Mouse (Mus musculus): ENCODE results near the gene Gm49027. TPM values are rescaled to one million over a fixed set of nuclear protein-coding genes. Genes with fewer than 3 reads are reported as not detected.
A peak's percentile ranks its signal among the peaks of the same experiment; 100 is the strongest.

Gene Gm49027
- polyA plus RNA-seq, 1 experiment from 2014 or later: not detected

DNA sequence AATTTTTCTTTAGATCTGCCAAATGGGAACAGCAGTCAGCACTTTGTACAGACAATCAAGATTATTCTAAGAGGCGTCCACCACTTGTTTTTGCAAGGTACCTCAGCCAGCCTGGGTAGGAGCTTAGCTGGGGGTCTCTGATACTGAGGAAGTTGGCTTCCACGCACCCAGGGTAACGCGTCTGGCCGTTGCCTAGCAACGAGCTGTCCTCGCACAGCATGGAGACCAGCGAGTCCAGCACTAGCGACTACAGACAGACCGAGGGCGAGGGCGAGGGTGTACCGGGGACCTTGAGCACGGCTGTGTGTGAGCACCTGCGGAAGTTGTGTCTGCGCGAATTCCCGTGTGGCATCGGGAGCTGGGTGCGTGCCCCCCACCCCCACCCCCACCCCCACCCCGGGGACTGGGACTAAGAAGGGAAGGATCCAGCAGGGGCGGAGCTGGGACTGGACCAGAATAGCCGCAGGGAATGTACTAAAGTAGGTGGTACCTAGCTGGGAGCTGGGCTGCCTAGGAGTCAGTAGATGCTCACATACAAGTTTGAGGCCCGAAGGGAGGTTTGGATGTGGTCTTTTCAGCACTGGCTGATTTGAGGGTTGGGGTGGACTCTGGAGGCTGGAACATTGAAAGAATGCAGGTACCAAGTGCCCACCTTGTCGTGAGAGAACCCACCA is 36.0 kb downstream of the Gm49027 start, which contains the start of the genes Lrrc43 and Il31:
Gene Lrrc43 (plus strand): TSS at position 194 of the 674 bp plus-strand sequence.
Gene Il31 (minus strand): TSS at position 378 of the 674 bp plus-strand sequence.
- Histone ChIP-seq H3K27ac (no peak within 1 kb of the TSS), H3K4me3 (peak within 1 kb of the TSS; percentile 48), H3K9me3 (no peaks in the 10 kb centered on the region), H3K36me3 (replicated peaks) (no peaks in the 10 kb centered on the region), H3K27me3 (ENCODE audit: poor library complexity, severe bottlenecking) (peaks cover 3% of the 10 kb centered on the region; the same call in 1 of the 2 replicates), H3K4me1 (peaks cover 14% of the 10 kb centered on the region)
- DNase-seq (ENCODE audit: extremely low spot score, low spot score): peak; percentile 43
- 9% methylated on average over 25 of the region's 25 CpGs for WGBS

DNA sequence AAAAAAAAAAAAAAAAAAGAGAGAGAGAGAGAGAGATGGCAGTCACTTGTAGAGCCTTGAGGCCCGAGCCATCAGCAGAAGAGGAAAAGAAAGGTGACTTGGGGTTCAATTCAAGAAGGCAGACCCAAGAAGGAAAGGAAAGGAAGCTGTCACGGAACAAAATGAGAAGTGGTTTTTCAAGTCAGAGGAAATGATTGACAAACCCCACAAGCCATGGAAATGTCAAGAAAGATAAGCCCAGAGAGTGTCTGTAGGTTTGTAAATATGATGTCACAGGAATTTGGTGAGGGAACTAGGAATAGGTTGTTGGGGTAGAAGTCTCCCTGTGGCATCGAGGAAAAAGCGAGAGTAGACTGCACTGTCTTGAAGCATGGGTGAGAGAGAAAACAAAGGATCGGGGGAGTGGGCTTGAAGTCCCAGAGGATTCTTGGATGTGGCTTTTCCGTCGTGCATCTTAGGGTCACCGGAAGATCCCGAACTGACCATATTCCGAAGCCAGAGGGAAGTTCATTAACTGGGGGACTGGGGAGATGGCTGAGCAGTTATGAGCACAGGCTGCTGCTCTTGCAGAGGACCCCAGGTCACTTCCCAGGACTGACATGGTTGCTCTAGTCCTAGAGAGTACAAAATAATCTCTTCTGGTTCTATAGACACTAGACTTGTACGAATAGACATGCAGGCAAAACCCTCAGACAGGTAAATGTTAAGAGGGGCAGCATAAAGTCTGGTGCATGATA is 37.5 kb downstream of the Gm49027 start:
- 87% methylated on average over 11 of the region's 11 CpGs for WGBS
- peaks cover 3% of the 10 kb centered on the region; the same call in 1 of the 2 replicates for H3K27me3 ChIP-seq (ENCODE audit: poor library complexity, severe bottlenecking)
- H3K27ac ChIP-seq: no peak overlapping the region
- no peaks in the 10 kb centered on the region for H3K36me3 ChIP-seq (replicated peaks)
- no peaks in the 10 kb centered on the region for H3K9me3 ChIP-seq
- peaks cover 14% of the 10 kb centered on the region for H3K4me1 ChIP-seq
- no peak overlapping the region for H3K4me3 ChIP-seq
- no peak for DNase-seq (ENCODE audit: extremely low spot score, low spot score)

DNA sequence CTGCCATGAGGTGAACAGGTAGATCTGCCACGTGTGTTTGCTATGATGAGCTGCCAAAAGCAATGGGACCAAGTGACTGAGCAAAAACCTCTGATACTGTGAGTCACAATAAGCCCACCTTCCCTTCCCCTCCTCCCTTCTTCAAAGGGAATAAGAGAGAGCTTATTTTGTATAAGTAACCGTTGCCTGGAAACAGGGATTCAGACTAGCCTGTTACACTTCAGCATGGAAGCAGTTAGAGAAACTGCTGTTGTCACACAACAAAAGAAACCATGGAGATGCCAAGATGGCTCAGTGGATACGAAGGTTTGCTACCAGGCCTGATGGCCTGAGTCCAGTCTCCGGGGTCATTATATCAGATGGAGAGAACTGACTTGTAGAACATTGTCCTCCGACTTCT is 51.5 kb downstream of the Gm49027 start:
- no peaks in the 10 kb centered on the region for H3K27me3 ChIP-seq (ENCODE audit: poor library complexity, severe bottlenecking)
- no peak for DNase-seq (ENCODE audit: extremely low spot score, low spot score)
- no peaks in the 10 kb centered on the region for H3K9me3 ChIP-seq
- WGBS: 79% methylated on average over 5 of the region's 5 CpGs
- no peak overlapping the region for H3K27ac ChIP-seq
- no peaks in the 10 kb centered on the region for H3K36me3 ChIP-seq (replicated peaks)
- no peak overlapping the region for H3K4me3 ChIP-seq
- no peaks in the 10 kb centered on the region; the same call in 1 of the 2 replicates for H3K4me1 ChIP-seq

DNA sequence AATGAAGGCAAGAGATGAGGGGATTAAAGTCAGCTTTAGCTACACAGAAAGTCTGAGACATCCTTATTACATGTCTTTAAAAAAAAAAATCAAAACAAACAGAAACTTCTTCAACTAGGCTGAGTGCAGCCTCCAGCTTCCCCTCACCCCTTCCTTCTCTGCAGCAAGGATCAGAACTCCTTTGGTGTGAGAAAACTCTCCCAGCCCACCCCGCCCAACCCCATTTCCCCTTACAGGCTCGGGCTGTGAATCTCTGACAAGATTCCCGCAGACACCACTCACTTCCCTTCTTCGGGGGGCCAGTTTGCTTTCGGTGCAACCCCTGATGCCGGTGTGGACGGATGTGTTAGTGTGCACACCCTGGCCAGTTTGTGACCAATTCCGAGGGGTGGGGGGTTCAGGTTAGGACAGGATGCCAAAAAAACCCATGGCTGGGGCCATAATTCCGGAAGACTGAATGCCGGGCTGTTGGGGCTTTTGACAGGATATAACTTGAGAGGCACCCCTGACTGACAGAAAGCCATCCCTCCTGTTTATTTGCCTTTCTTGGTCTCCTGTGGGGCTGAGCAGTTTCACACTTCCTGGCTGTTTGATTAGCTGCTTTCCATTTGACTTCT is 54.4 kb downstream of the Gm49027 start:
- Histone ChIP-seq H3K27ac (no peak overlapping the region), H3K36me3 (replicated peaks) (no peaks in the 10 kb centered on the region), H3K4me1 (no peaks in the 10 kb centered on the region; the same call in 1 of the 2 replicates), H3K27me3 (ENCODE audit: poor library complexity, severe bottlenecking) (no peaks in the 10 kb centered on the region), H3K9me3 (no peaks in the 10 kb centered on the region), H3K4me3 (no peak overlapping the region)
- WGBS: 73% methylated on average over 10 of the region's 10 CpGs
- no peak for DNase-seq (ENCODE audit: extremely low spot score, low spot score)

DNA sequence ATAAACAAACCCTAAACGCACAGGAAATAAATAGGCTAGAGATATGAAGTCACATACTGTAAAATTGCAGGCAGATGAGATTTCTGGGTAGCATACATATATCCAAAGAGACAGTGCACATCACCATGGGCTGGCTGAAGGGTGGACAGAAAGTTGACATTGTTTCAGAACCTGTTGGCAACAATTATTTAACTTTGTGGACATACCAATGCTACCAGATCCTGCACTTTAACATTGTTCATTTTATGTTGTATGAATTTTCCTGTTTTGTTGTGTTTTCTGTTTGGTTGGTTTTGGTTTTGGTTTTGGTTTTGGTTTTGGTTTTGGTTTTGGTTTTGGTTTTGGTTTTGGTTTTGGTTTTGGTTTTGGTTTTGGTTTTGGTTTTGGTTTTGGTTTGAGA is 60.6 kb downstream of the Gm49027 start:
- WGBS: 90% methylated on average over 1 of the region's 1 CpGs
- no peak overlapping the region for H3K4me3 ChIP-seq
- no peak overlapping the region for H3K27ac ChIP-seq
- H3K36me3 ChIP-seq (replicated peaks): no peaks in the 10 kb centered on the region
- no peak for DNase-seq (ENCODE audit: extremely low spot score, low spot score)
- H3K9me3 ChIP-seq: no peaks in the 10 kb centered on the region
- H3K27me3 ChIP-seq (ENCODE audit: poor library complexity, severe bottlenecking): no peaks in the 10 kb centered on the region
- H3K4me1 ChIP-seq: no peaks in the 10 kb centered on the region

Small RNAs within 50 kb of the gene (microRNA-seq; reads per million reads assigned to microRNA genes)
- gene Mir7647: 2.7 reads per million

Other genes starting within 250 kb of the Gm49027 start
- gene Bcl7a, start 181.7 kb downstream of the Gm49027 start, polyA plus RNA-seq (2016; fragmentation: Nextera tagmentation; extraction: Ambion mirVana): 38.4 and 41.8 TPM in 2 replicates
- 16.7 and 17.9 TPM in 2 replicates for gene Mlxip, start 130.7 kb downstream of the Gm49027 start, polyA plus RNA-seq (2016; fragmentation: Nextera tagmentation; extraction: Ambion mirVana)
- not detected in 2 replicates for gene Lrrc43, start 36.2 kb downstream of the Gm49027 start, polyA plus RNA-seq (2016; fragmentation: Nextera tagmentation; extraction: Ambion mirVana)
- gene Il31, start 36.0 kb downstream of the Gm49027 start, polyA plus RNA-seq (2016; fragmentation: Nextera tagmentation; extraction: Ambion mirVana): not detected in 2 replicates
- 1.1 and 1.7 TPM in 2 replicates for gene B3gnt4, start 15.0 kb downstream of the Gm49027 start, polyA plus RNA-seq (2016; fragmentation: Nextera tagmentation; extraction: Ambion mirVana)
- gene Diablo, start 1.3 kb downstream of the Gm49027 start, polyA plus RNA-seq (2016; fragmentation: Nextera tagmentation; extraction: Ambion mirVana): 148 TPM in 2 replicates
- 31.1 and 34.5 TPM in 2 replicates for gene Vps33a, start 47.5 kb upstream of the Gm49027 start, polyA plus RNA-seq (2016; fragmentation: Nextera tagmentation; extraction: Ambion mirVana)
- gene Clip1, start 159.1 kb upstream of the Gm49027 start, polyA plus RNA-seq (2016; fragmentation: Nextera tagmentation; extraction: Ambion mirVana): 55.6 and 55.8 TPM in 2 replicates
- 90.6 and 92.2 TPM in 2 replicates for gene Zcchc8, start 195.6 kb upstream of the Gm49027 start, polyA plus RNA-seq (2016; fragmentation: Nextera tagmentation; extraction: Ambion mirVana)
- gene Rsrc2, start 223.9 kb upstream of the Gm49027 start, polyA plus RNA-seq (2016; fragmentation: Nextera tagmentation; extraction: Ambion mirVana): 130 and 137 TPM in 2 replicates
- gene Kntc1, start 224.2 kb upstream of the Gm49027 start, polyA plus RNA-seq (2016; fragmentation: Nextera tagmentation; extraction: Ambion mirVana): 51.3 and 52.1 TPM in 2 replicates